Mouse (Mus musculus) testis, postnatal 14 days (tissue): ENCODE measurements at regions not wholly inside any gene's neighbourhood (a gene's known extent, or its start where the extent isn't known, plus 50 kb on each side); places are given as distances from the start of the nearest gene placed in this dataset.
"Not testable (repeated sequence)": the region's sequence is repeated elsewhere in the genome, so short reads cannot be mapped to it uniquely, and the experiment has no call there.

ENCODE experiments used
- DNase-seq: peaks from one replicate; pipeline ENCODE4 v3.0.0; 2021; ENCODE audit warnings: low spot score

DNA sequence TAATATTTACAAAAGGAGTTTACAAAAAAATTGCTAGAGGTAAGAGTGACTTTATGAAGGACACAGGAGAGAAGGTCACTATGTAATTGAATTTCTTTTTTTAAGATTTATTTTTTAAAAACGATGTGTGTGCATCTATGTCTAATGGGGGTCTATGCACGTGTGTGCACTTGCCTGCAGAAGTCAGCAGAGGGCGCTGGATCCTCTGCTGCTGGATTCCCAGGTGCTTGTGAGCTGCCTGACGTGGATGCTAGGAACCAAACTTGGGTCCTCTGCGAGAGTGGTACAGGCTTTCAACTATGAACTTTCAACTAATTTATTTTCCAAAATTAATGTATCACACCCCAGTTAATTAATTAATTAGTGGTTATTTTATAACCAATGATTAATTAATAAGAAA lies 85.0 kb downstream of the Glrx3 start:
- no peak for DNase-seq

DNA sequence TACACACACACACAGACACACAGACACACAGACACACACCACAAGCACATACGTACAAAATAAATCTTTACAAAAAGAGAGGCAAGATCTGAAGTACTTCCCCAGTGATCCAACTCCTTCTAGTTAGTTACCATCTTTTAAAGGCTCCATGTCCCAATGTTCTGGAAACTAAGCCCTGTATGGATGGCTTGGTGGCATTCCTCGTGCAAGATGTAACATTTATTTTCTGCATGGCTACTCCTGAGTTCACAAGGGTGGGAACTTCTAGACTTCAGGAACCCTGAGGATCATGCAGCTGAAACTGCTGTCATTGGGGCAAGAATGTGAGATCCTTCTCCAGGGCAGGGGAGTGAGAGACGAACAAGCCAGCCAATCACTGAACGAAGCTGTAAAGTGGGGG lies 96.1 kb downstream of the Glrx3 start:
- DNase-seq = no peak

DNA sequence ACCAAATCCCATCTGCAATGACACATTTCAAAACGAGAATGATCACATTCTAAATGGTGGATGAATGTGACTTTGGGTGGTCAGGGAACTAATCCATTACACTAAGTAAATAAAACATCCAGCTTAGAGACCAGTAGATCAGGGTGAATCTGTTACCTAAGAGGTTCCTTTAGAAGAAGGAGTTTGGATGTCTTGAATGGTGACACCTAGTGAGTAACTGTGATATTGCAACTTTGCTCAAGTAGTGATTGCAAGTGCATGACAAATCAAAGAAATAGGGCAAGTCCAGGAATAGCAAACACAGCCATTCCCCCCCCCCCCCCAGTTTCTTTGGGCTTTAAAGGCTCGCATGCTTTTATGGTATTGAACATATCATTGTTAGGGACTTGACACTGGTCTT lies 112.6 kb downstream of the Glrx3 start:
- no peak for DNase-seq

GRCm38 (mm10) chr7:137552551-137553198 lies 115.3 kb downstream of the Glrx3 start:
- DNase-seq = no peak

DNA sequence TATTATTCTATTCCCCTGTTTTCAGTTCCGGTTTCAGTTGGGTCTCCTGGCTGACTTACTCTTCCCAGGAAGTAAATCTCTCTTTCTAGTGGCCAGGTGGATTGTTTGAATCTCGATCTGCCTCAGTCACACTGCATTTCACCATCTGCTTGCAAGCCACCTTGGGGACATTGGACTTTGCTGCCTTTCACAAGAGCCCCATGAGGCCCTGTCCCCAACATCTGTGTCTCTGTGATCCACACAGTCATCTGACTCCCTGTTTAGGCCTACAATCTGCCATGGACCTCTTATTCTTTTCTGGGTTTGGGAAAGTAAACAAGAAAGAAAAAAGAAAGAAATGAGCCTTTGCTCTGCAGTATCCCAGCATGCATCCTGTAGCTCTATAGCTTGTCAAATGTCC lies 118.1 kb downstream of the Glrx3 start:
- no peak for DNase-seq

DNA sequence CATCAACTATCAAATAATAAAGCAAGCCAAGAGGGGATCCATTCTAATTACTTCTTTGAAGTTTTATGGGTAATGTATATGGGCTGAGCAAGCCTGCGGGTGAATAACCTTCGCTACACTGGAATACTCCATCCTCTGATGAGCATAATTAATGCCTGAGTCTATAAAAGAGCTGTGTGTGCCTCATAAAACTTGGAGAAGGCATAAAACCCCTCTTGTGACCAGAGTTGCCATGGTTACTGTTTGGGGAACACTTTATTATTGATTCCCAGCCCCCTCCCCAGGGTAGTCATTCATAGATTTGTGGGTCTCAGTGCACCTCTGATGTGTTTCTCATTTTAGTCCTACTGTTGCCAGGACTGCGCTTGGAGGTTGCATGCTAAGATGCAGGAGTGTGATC lies 120.0 kb downstream of the Glrx3 start:
- DNase-seq = no peak

- no peak for DNase-seq
These were observed 121.5 kb downstream of the Glrx3 start for GRCm38 (mm10) chr7:137558871-137559270.

GRCm38 (mm10) chr7:137570199-137570598 lies 132.8 kb downstream of the Glrx3 start:
- no peak for DNase-seq

GRCm38 (mm10) chr7:137575491-137575890 lies 138.1 kb downstream of the Glrx3 start:
- no peak for DNase-seq

DNA sequence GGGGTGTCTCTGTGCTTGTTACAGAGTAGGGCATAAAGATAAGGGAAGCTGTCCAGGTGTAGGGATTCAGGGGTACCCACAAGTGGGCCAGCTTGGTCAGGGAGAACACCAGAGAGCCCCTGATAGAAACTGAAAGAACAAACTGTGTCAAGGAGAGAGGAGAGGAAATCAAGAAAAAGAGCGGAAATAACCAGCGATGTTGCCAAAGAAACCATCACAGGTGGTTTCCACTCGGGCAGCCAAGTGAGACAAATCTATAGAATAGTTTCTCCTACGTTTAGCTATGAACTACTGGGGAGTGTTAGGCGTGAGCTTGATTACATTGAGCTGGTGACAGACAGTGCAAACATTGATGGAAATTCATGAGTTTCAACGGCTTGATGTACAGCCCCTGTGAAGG lies 138.8 kb downstream of the Glrx3 start:
- DNase-seq = no peak

GRCm38 (mm10) chr7:137583556-137583955 lies 146.1 kb downstream of the Glrx3 start:
- no peak for DNase-seq

GRCm38 (mm10) chr7:137584916-137585315 lies 147.5 kb downstream of the Glrx3 start:
- DNase-seq = not testable (repeated sequence)

- DNase-seq = no peak
These were observed 156.2 kb downstream of the Glrx3 start for GRCm38 (mm10) chr7:137593570-137593969.

- no peak for DNase-seq
These were observed 158.2 kb downstream of the Glrx3 start for GRCm38 (mm10) chr7:137595567-137595966.

GRCm38 (mm10) chr7:137596161-137596560 lies 158.7 kb downstream of the Glrx3 start:
- DNase-seq = no peak

GRCm38 (mm10) chr7:137603039-137603438 lies 165.6 kb downstream of the Glrx3 start:
- peak; percentile 61 for DNase-seq

- no peak for DNase-seq
These were observed 172.3 kb downstream of the Glrx3 start for GRCm38 (mm10) chr7:137609752-137610151.

- DNase-seq = no peak
These were observed 173.9 kb downstream of the Glrx3 start for GRCm38 (mm10) chr7:137611363-137611762.

GRCm38 (mm10) chr7:137611891-137612522 lies 174.6 kb downstream of the Glrx3 start:
- DNase-seq = no peak

- no peak for DNase-seq
These were observed 181.2 kb downstream of the Glrx3 start for GRCm38 (mm10) chr7:137618406-137619133.

GRCm38 (mm10) chr7:137619286-137619789 lies 181.9 kb downstream of the Glrx3 start:
- DNase-seq = no peak

DNA sequence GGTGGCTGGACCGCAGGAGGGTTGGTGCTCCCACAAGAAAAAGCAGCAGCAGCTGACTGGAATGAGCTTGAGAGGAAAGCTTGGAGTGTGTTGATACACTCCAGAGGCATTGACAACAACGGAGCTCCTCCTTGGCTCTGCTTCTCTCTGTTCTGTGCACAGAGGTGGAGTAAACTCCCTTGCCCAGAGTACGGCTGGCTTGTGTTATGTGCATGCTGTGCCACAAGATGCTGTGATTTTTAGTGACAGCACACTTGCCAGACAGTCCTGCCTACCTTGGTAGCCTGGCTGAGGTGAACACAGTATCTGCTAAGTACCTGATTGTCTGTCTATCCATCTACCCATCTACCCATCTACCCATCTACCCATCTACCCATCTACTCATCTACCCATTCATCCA lies 190.9 kb downstream of the Glrx3 start:
- DNase-seq = no peak

DNA sequence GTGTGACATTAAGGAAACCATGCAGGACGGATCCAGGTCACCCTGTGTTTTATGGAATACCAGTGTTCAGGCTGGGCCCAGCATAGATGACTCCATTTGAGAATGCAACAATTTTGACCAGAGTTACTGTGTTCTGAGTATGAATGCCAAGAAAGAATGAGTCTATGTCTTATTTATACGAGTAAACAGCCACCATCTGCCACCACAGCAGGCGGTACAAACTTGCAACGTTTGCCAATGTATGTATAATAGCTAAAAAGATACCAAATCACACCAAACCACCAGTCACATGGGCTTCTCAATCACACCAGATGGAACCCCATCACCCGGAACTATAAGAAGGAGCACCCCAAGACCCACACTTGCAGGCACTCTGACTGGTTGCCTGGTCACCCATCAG lies 192.1 kb downstream of the Glrx3 start:
- no peak for DNase-seq
